Mouse (Mus musculus) midbrain, embryonic 13.5 days (tissue): ENCODE data around the gene Siah3. TPM values are rescaled to one million over a fixed set of nuclear protein-coding genes. Genes with fewer than 3 reads are reported as not detected.

ENCODE experiments used
- ATAC-seq: fragments of 200-750 bp; cut with Nextera tagmentation; 2 replicates; pipeline ENCODE4 v1.8.0; 2017; ENCODE audit warnings: mild to moderate bottlenecking, moderate TSS enrichment, moderate library complexity
- H3K27ac ChIP-seq: fragments of 300-500 bp; sonication (generic); 2 replicates; pipeline ENCODE4 v1.5.1; 2015; ENCODE audit warnings: inconsistent platforms, mild to moderate bottlenecking, moderate library complexity
- H3K27me3 ChIP-seq: fragments of 300-500 bp; sonication (generic); 2 replicates; pipeline ENCODE4 v1.6.1; 2015; ENCODE audit warnings: mild to moderate bottlenecking, inconsistent platforms
- H3K36me3 ChIP-seq: fragments of 300-500 bp; sonication (generic); 2 replicates; pipeline ENCODE4 v1.6.1; 2015; ENCODE audit warnings: mild to moderate bottlenecking, inconsistent platforms
- H3K4me1 ChIP-seq: fragments of 300-500 bp; sonication (generic); replicated peaks from 2 replicates; pipeline ENCODE4 v1.6.1; 2015; ENCODE audit warnings: inconsistent platforms
- H3K4me2 ChIP-seq: fragments of 300-500 bp; sonication (generic); replicated peaks from 2 replicates; pipeline ENCODE4 v1.6.1; 2015; ENCODE audit warnings: moderate library complexity, mild to moderate bottlenecking, inconsistent platforms
- H3K4me3 ChIP-seq: fragments of 300-500 bp; sonication (generic); replicated peaks from 2 replicates; pipeline ENCODE4 v1.5.1; 2015; ENCODE audit warnings: mild to moderate bottlenecking, inconsistent platforms
- H3K9ac ChIP-seq: fragments of 300-500 bp; sonication (generic); replicated peaks from 2 replicates; pipeline ENCODE4 v1.6.1; 2015; ENCODE audit warnings: mild to moderate bottlenecking, inconsistent platforms
- H3K9me3 ChIP-seq: fragments of 300-500 bp; sonication (generic); 2 replicates; pipeline ENCODE4 v1.6.1; 2016; ENCODE audit warnings: mild to moderate bottlenecking, inconsistent platforms
- WGBS: fragments of 180-500 bp; shearing (Covaris S2); methylation state at CpG from one replicate; pipeline ENCODE4 v1.1.7; 2015; 5-methylcytosine and 5-hydroxymethylcytosine counted together
- polyA plus RNA-seq: library from polyadenylated mRNA; unstranded; fragments of >200 nt; fragmentation: Nextera tagmentation; extraction: Ambion mirVana; gene quantifications from 2 replicates; pipeline ENCODE4 v1.2.1, GENCODE M21; 2015

The Siah3 gene
- polyA plus RNA-seq, 1 experiment from 2014 or later: 3.5 TPM

DNA sequence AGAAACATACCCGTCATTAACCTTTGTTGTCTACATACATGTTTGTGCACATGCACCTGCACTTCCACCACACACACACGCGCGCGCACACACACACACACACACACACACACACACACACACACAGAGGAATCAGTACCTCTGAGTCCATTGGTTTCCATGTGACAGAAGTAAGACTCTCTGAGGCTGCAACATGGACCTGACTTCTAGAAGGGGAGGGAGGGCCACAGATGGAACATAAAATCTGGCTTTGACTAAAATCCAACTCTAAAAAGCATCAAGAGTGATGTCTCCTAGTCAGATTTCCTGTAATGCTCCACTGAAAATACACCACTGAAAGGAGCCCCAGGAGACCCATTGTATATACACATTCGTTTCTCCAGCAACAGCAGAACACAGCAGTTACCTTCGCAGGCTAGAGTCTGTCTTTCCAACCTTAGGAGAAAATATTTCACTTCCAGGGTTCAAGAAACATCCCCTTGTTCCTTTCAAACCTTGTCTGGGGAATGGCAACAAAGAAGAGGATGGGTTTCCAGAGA, 75.1 kb downstream of the Siah3 start:
- H3K4me2 ChIP-seq: no peak overlapping the region
- H3K9ac ChIP-seq: no peak overlapping the region
- 69% methylated on average over 7 of the region's 7 CpGs for WGBS
- peaks cover 38% of the 10 kb centered on the region for H3K4me1 ChIP-seq
- H3K9me3 ChIP-seq: no peaks in the 10 kb centered on the region
- H3K36me3 ChIP-seq: peaks cover under 1% of the 10 kb centered on the region; the same call in 1 of the 2 replicates
- H3K4me3 ChIP-seq: no peak overlapping the region
- H3K27me3 ChIP-seq: no peaks in the 10 kb centered on the region
- H3K27ac ChIP-seq: no peak overlapping the region
- ATAC-seq: no peak

DNA sequence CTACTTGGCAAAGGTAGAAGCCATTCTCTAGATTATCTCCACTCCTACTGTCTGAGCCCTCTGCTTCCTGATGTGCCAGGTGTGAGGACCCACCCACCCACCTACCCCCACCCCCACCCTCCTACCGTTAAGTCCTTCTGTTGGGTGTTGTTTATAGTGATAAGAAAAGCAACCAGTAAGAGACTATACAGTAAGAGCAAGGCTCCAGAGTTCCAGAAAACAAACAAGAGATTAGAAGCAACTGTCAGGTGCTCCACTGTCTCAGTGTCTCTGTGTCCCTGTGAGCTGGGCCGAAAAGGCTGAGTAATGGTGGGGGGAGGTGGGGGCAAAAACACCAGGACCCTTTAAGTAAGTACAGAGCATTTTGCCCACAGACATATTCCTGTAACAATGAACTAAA, 83.4 kb downstream of the Siah3 start:
- Histone ChIP-seq H3K4me3 (no peak overlapping the region), H3K9ac (no peak overlapping the region), H3K27me3 (0 out of 2 replicates have a peak, but pooled peaks cover 3% of the 10 kb centered on the region), H3K4me1 (peaks cover 47% of the 10 kb centered on the region), H3K36me3 (no peaks in the 10 kb centered on the region), H3K9me3 (no peaks in the 10 kb centered on the region), H3K27ac (no peak overlapping the region), H3K4me2 (no peak overlapping the region)
- 48% methylated on average over 2 of the region's 2 CpGs for WGBS
- no peak for ATAC-seq

GRCm38 (mm10) chr14:75540216-75540995, 84.6 kb downstream of the Siah3 start:
- Histone ChIP-seq H3K4me2 (peak overlapping the region; percentile 9; the same call in 1 of the 2 replicates), H3K27ac (peak overlapping the region; percentile 81)

DNA sequence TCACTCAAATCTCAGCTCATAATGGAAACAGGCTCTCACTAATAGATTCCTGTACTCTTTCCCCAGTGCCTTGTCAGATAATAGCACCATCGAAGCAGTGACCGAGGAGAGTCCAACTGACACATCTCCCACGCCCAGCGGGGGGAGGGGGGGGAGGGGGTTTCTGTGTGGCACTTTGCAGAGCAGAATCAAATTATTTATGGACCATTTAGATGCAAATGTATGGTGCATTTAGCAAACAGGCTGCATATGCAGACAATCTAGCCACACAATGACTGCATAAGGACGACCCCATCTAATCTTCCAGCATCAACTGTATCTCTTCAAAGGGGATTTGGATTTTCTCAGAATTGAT, 85.2 kb downstream of the Siah3 start:
- 0 out of 2 replicates have a peak, but pooled peaks cover 4% of the 10 kb centered on the region for H3K27me3 ChIP-seq
- peak overlapping the region; percentile 9; the same call in 1 of the 2 replicates for H3K4me2 ChIP-seq
- H3K4me3 ChIP-seq: no peak overlapping the region
- H3K9me3 ChIP-seq: no peaks in the 10 kb centered on the region
- H3K27ac ChIP-seq: peak overlapping the region; percentile 81
- H3K36me3 ChIP-seq: no peaks in the 10 kb centered on the region
- peak; percentile 91 for ATAC-seq
- WGBS: 8% methylated on average over 5 of the region's 5 CpGs
- 0 out of 2 replicates have a peak overlapping the region, but pooled peaks have one; percentile 7 for H3K9ac ChIP-seq
- H3K4me1 ChIP-seq: peaks cover 47% of the 10 kb centered on the region

More at GRCm38 (mm10) chr14:75540216-75540995, 84.6 kb downstream of the Siah3 start:
- Histone ChIP-seq H3K4me1 (peaks cover 47% of the 10 kb centered on the region), H3K9me3 (no peaks in the 10 kb centered on the region), H3K4me3 (no peak overlapping the region), H3K27me3 (0 out of 2 replicates have a peak, but pooled peaks cover 3% of the 10 kb centered on the region), H3K36me3 (no peaks in the 10 kb centered on the region), H3K9ac (no peak overlapping the region)
- ATAC-seq: peak; percentile 72
- 64% methylated on average over 17 of the region's 17 CpGs for WGBS

DNA sequence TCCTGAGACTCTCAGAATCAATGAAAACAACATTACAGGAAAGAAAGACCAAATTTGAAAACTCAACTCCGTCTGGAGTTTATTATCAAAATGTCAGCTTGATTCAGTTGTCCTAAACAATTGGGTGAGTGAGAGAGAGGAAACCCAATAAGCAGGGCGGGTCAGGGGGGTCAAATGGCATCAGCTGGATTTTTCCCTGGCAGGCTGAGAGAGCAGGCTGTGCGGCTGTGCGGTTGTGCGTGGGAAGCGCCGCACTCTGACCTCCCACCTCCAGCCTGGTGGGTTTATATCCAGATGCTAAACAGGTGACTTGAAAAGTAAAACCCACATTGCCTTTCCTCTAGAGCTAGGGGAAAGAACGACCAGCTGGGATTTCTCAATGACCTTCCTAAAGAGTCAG, 85.9 kb downstream of the Siah3 start:
- Histone ChIP-seq H3K4me2 (no peak overlapping the region), H3K4me3 (no peak overlapping the region), H3K9ac (no peak overlapping the region), H3K4me1 (peaks cover 42% of the 10 kb centered on the region), H3K27ac (peak overlapping the region; percentile 81), H3K27me3 (0 out of 2 replicates have a peak, but pooled peaks cover 6% of the 10 kb centered on the region), H3K9me3 (no peaks in the 10 kb centered on the region), H3K36me3 (no peaks in the 10 kb centered on the region)
- ATAC-seq: no peak
- WGBS: 11% methylated on average over 8 of the region's 8 CpGs

- no peak overlapping the region for H3K4me3 ChIP-seq
- no peaks in the 10 kb centered on the region for H3K9me3 ChIP-seq
- peaks cover 21% of the 10 kb centered on the region for H3K4me1 ChIP-seq
- H3K4me2 ChIP-seq: no peak overlapping the region
- no peaks in the 10 kb centered on the region for H3K27me3 ChIP-seq
- ATAC-seq: no peak
- WGBS: 55% methylated on average over 9 of the region's 9 CpGs
- H3K27ac ChIP-seq: no peak overlapping the region
- no peaks in the 10 kb centered on the region for H3K36me3 ChIP-seq
- no peak overlapping the region for H3K9ac ChIP-seq
Observed at GRCm38 (mm10) chr14:75561577-75562331, 106.0 kb downstream of the Siah3 start.

GRCm38 (mm10) chr14:75565534-75566140, 109.9 kb downstream of the Siah3 start:
- no peaks in the 10 kb centered on the region for H3K36me3 ChIP-seq
- no peak overlapping the region for H3K4me2 ChIP-seq
- 38% methylated on average over 14 of the region's 14 CpGs for WGBS

DNA sequence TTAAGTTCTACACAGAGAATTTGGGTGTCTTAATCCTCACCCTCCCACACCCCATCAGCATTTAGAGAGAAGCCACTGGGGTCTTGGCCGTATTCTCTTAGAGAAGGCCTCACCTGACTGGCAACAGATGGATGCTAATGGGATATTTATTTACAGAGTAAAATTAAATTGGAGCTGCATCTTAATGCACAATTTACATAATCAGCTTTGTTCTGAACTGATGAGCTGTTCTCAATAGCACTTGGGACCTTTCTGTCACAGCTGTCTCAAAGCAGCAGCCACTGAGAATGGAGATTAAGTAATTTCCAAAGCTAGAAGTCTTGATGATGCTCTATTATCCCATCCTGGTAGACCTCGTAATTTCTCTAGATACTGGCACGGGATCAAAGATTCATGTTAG, 110.5 kb downstream of the Siah3 start:
- no peak overlapping the region for H3K9ac ChIP-seq
- H3K27ac ChIP-seq: peak overlapping the region; percentile 42
- no peak overlapping the region for H3K4me3 ChIP-seq
- 24% methylated on average over 3 of the region's 3 CpGs for WGBS
- peak; percentile 66 for ATAC-seq
- H3K4me2 ChIP-seq: no peak overlapping the region
- no peaks in the 10 kb centered on the region for H3K27me3 ChIP-seq
- peaks cover 27% of the 10 kb centered on the region for H3K4me1 ChIP-seq
- H3K9me3 ChIP-seq: no peaks in the 10 kb centered on the region
- no peaks in the 10 kb centered on the region for H3K36me3 ChIP-seq

More at GRCm38 (mm10) chr14:75565534-75566140, 109.9 kb downstream of the Siah3 start:
- Histone ChIP-seq H3K4me1 (peaks cover 27% of the 10 kb centered on the region), H3K27ac (peak overlapping the region; percentile 42), H3K27me3 (no peaks in the 10 kb centered on the region), H3K9ac (no peak overlapping the region), H3K4me3 (no peak overlapping the region), H3K9me3 (no peaks in the 10 kb centered on the region)
- ATAC-seq: peak; percentile 91

- no peak overlapping the region for H3K27ac ChIP-seq
- H3K36me3 ChIP-seq: no peaks in the 10 kb centered on the region
- WGBS: 93% methylated on average over 6 of the region's 6 CpGs
- H3K4me3 ChIP-seq: no peak overlapping the region
- no peak overlapping the region for H3K4me2 ChIP-seq
- H3K9ac ChIP-seq: no peak overlapping the region
- H3K4me1 ChIP-seq: 0 out of 2 replicates have a peak, but pooled peaks cover 3% of the 10 kb centered on the region
- H3K9me3 ChIP-seq: no peaks in the 10 kb centered on the region
- no peak for ATAC-seq
- H3K27me3 ChIP-seq: no peaks in the 10 kb centered on the region
Observed at GRCm38 (mm10) chr14:75579010-75579409, 123.2 kb downstream of the Siah3 start.
